Mouse (Mus musculus) liver, embryonic 15.5 days (tissue): ENCODE data around the gene Smco1. TPM values are rescaled to one million over a fixed set of nuclear protein-coding genes. Genes with fewer than 3 reads are reported as not detected.
"Not testable (repeated sequence)": the region's sequence is repeated elsewhere in the genome, so short reads cannot be mapped to it uniquely, and the experiment has no call there.

Experiments used
- ATAC-seq: fragments of 200-750 bp; cut with Nextera tagmentation; 2 replicates; pipeline ENCODE4 v1.8.0; 2017; ENCODE audit warnings: moderate number of reproducible peaks, mild to moderate bottlenecking, moderate library complexity; ENCODE audit not compliant: insufficient read depth
- H3K27ac ChIP-seq: fragments of 300-500 bp; sonication (generic); replicated peaks from 2 replicates; pipeline ENCODE4 v1.5.1; 2015; ENCODE audit warnings: mild to moderate bottlenecking, inconsistent platforms
- H3K27me3 ChIP-seq: fragments of 300-500 bp; sonication (generic); 2 replicates; pipeline ENCODE4 v1.6.1; 2015; ENCODE audit warnings: mild to moderate bottlenecking, inconsistent platforms
- H3K36me3 ChIP-seq: fragments of 300-500 bp; sonication (generic); replicated peaks from 2 replicates; pipeline ENCODE4 v1.6.1; 2015; ENCODE audit warnings: moderate library complexity, mild to moderate bottlenecking, inconsistent platforms
- H3K4me1 ChIP-seq: fragments of 300-500 bp; sonication (generic); replicated peaks from 2 replicates; pipeline ENCODE4 v1.6.1; 2015; ENCODE audit warnings: inconsistent platforms
- H3K4me2 ChIP-seq: fragments of 300-500 bp; sonication (generic); 2 replicates; pipeline ENCODE4 v1.6.1; 2015; ENCODE audit warnings: moderate library complexity, mild to moderate bottlenecking, inconsistent platforms
- H3K4me3 ChIP-seq: fragments of 300-500 bp; sonication (generic); replicated peaks from 2 replicates; pipeline ENCODE4 v1.5.1; 2015; ENCODE audit warnings: mild to moderate bottlenecking, inconsistent platforms
- H3K9ac ChIP-seq: fragments of 300-500 bp; sonication (generic); 2 replicates; pipeline ENCODE4 v1.6.1; 2015; ENCODE audit warnings: moderate library complexity, mild to moderate bottlenecking, inconsistent platforms
- H3K9me3 ChIP-seq: fragments of 300-500 bp; sonication (generic); replicated peaks from 2 replicates; pipeline ENCODE4 v1.6.1; 2016; ENCODE audit warnings: inconsistent platforms
- WGBS: fragments of 180-500 bp; shearing (Covaris S2); methylation state at CpG from one replicate; pipeline ENCODE4 v1.1.7; 2015; ENCODE audit warnings: mixed read lengths; ENCODE audit not compliant: insufficient replicate concordance; 5-methylcytosine and 5-hydroxymethylcytosine counted together
- polyA plus RNA-seq: library from polyadenylated mRNA; unstranded; fragments of >200 nt; fragmentation: Nextera tagmentation; extraction: Ambion mirVana; gene quantifications from 2 replicates; pipeline ENCODE4 v1.2.1, GENCODE M21; 2015

The Smco1 gene
- polyA plus RNA-seq, 1 experiment from 2014 or later = not detected

DNA sequence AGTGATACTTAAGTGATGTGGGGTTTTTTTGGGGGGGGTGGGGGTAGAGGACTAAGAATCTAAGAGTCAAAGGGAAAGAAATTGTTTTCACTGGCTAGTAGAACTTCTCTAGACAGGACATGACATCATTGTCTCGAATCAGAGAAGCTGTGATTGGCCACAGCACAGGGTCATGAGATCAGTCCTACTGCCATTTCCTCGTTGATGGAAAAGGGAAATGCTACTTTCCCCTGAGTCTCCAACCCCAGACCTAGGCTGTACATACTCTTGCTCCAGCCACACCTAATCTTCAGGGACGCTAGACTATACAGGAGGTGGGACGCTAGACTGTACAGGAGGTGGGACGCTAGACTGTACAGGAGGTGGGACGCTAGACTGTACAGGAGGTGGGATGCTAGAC is 3.8 kb downstream of the Smco1 start:
- no peak overlapping the region for H3K9ac ChIP-seq
- H3K4me3 ChIP-seq = no peak overlapping the region
- H3K4me1 ChIP-seq = peaks cover 27% of the 10 kb centered on the region
- peaks cover 1% of the 10 kb centered on the region; the same call in 1 of the 2 replicates for H3K9me3 ChIP-seq
- H3K4me2 ChIP-seq = no peak overlapping the region
- H3K36me3 ChIP-seq = peaks cover 4% of the 10 kb centered on the region
- no peak for ATAC-seq
- no peaks in the 10 kb centered on the region for H3K27me3 ChIP-seq
- no peak overlapping the region for H3K27ac ChIP-seq
- 70% methylated on average over 6 of the region's 6 CpGs for WGBS

DNA sequence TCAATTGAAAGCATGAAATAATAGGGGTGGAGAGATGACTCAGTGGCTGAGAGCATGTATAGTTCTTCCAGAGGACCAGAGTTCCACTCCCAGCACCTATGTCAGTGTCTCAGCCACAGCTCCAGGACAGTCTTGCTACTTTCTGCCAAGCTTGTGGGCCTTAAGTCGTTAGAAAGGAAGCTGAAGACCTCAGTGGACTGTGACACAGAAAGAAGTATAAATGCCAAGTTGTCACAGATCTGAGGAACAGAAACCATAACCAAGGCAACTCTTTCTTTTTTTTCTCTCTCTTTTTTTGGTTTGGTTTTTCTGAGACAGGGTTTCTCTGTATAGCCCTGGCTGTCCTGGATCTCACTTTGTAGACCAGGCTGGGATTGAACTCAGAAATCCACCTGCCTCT is 4.6 kb downstream of the Smco1 start:
- WGBS = 43% methylated on average over 1 of the region's 1 CpGs
- no peak overlapping the region for H3K9ac ChIP-seq
- H3K4me2 ChIP-seq = no peak overlapping the region
- no peak overlapping the region for H3K4me3 ChIP-seq
- peaks cover 4% of the 10 kb centered on the region; the same call in 1 of the 2 replicates for H3K9me3 ChIP-seq
- ATAC-seq = no peak
- H3K27ac ChIP-seq = 0 out of 2 replicates have a peak overlapping the region, but pooled peaks have one; percentile 24
- no peaks in the 10 kb centered on the region for H3K27me3 ChIP-seq
- H3K4me1 ChIP-seq = peaks cover 34% of the 10 kb centered on the region
- peaks cover 11% of the 10 kb centered on the region for H3K36me3 ChIP-seq

DNA sequence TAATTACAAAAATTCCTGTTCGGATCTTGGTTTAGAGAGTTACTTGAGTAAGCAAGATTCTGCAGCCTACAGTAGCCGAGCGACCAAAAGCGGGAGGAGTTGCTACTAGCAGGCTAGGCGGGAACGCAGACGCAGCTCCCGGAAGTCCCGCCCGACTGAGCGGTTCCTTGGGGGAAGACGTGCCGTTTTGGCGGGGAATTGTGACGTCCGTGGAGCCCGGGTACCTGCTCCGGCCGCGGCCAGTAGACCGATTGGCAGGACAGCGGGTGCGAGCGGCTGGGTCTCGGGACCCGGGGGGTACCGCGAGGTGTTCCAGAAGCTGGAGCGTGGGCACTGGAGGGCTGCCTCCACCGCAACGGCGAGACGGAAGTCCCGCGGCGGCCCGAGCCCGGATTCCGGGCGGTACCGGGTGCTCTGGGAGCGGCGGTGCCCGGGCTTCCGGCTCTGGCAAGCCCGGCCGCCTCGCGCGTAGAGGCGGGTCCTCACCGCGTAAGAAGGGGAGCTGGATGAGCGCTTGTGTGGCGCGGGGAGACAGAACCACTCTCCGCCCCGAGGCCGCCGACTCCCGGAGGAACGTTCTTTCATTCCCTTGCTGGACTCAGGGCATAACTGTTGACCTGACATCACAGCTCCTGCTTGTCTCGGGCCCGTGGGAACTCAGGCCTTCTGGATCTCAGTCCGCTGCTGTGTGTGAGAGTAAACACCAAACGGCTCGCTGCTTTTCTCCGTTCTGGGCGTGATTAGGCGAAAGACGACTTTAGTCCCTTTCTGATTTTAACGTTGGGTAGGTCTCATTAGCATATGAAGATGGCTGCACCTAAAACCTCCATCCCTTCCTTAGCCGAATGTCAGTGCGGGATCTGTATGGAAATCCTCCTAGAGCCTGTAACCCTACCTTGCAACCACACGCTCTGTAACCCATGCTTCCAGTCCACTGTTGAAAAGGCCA is 6.3 kb downstream of the Smco1 start, which contains the start of gene Rnf168:
Gene Rnf168, plus strand, starts transcription at position 152 of the 949 bp plus-strand sequence.
- Histone ChIP-seq H3K4me1 (peaks cover 39% of the 10 kb centered on the region), H3K27me3 (no peaks in the 10 kb centered on the region), H3K4me3 (peak within 1 kb of the TSS; percentile 97), H3K36me3 (peaks cover 18% of the 10 kb centered on the region), H3K9me3 (peaks cover 4% of the 10 kb centered on the region; the same call in 1 of the 2 replicates), H3K27ac (peak within 1 kb of the TSS; percentile 96), H3K4me2 (peak within 1 kb of the TSS; percentile 68), H3K9ac (peak within 1 kb of the TSS; percentile 94)
- peak; percentile 95 for ATAC-seq
- WGBS = under 1% methylated on average over 75 of the region's 75 CpGs

DNA sequence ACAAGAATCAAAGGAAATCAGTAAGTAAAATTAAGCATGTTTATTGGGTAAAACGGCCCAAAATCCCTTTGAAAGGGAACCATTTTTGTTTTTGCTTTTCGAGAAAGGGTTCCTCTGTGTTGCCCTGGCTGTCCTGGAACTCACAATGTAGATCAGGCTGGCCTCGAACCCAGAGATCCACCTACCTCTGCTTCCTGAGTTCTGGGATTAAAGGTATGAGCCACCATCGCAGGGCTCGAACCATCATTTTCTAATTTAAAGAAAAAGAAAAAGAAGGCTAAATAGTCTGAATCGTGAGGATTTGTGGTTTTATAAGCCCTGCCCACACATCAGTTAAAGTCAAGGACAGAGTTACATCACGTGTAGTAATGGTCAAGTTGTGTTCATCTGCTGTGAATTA is 7.1 kb downstream of the Smco1 start:
- Histone ChIP-seq H3K4me3 (peak overlapping the region; percentile 97), H3K4me1 (peaks cover 45% of the 10 kb centered on the region), H3K9me3 (peaks cover 4% of the 10 kb centered on the region; the same call in 1 of the 2 replicates), H3K4me2 (peak overlapping the region; percentile 68), H3K27ac (peak overlapping the region; percentile 96), H3K27me3 (no peaks in the 10 kb centered on the region), H3K36me3 (peaks cover 26% of the 10 kb centered on the region), H3K9ac (peak overlapping the region; percentile 94)
- 19% methylated on average over 7 of the region's 7 CpGs for WGBS
- no peak for ATAC-seq

DNA sequence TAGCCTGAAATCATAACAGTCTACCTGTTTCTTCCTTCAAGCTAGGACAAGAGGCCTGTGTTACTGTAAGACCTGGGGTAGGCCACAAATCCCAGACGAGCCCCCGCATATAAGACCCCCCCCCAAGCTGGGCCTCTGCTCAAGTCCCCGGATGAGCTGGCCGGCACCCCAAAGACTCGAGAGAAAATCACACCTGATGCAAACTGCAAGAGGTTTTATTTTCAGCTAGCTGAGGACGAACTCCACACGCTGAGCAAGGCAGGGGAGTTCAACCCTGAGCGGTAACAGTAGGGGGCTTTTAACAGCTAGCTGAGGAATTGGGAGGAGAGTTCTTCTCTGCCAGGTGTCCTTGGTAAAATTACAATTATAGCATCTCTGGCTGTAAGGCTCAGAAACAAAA is 8.9 kb downstream of the Smco1 start:
- no peak overlapping the region; the same call in 1 of the 2 replicates for H3K9ac ChIP-seq
- peak overlapping the region; percentile 68 for H3K4me2 ChIP-seq
- H3K4me1 ChIP-seq = peaks cover 49% of the 10 kb centered on the region
- peak overlapping the region; percentile 14 for H3K4me3 ChIP-seq
- H3K27me3 ChIP-seq = no peaks in the 10 kb centered on the region
- ATAC-seq = no peak
- WGBS = 95% methylated on average over 8 of the region's 8 CpGs
- no peak overlapping the region for H3K27ac ChIP-seq
- H3K9me3 ChIP-seq = peaks cover 4% of the 10 kb centered on the region; the same call in 1 of the 2 replicates
- peaks cover 44% of the 10 kb centered on the region for H3K36me3 ChIP-seq

DNA sequence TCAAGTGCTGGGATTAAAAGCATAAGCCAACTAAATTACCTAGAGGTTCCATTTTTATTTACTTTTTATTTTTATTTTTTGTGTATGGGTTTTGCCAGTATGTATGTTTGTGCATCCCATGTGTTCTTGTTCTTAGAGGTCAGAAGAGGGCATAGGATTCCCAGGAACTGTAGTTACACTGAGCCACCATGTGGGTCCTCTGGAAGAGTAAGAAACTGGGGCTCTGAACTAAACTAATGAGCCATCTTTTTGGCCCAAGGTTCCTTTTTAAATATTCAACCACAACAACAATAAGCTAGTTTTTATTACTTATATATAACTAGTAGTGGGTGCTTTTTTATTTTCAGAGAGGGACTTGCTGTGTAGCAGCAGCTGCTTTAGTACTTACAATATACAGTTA is 11.3 kb downstream of the Smco1 start:
- Histone ChIP-seq H3K4me2 (no peak overlapping the region), H3K9ac (no peak overlapping the region), H3K4me1 (peaks cover 38% of the 10 kb centered on the region), H3K36me3 (peaks cover 67% of the 10 kb centered on the region), H3K4me3 (no peak overlapping the region), H3K27me3 (no peaks in the 10 kb centered on the region), H3K27ac (no peak overlapping the region), H3K9me3 (peaks cover 4% of the 10 kb centered on the region; the same call in 1 of the 2 replicates)
- no peak for ATAC-seq

DNA sequence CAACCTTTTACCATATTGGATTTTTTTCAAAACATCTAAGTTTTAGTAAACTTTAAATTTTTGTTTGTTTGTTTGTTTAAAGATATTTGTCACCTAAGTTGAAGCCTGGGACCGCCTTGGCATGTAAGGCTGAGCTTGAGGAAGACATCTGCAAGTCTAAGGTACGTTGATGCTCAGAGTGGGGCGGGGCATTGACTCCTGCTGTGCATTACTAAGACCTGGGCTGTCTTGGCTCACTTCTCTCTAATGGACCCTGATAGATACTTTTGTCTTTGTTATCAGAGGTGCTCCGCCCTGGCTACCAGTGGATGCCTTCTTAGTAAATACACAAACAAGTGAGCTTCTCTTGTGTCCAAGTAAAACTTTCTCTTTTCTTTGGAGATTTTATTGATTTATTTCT is 20.6 kb downstream of the Smco1 start:
- Histone ChIP-seq H3K36me3 (peaks cover 62% of the 10 kb centered on the region), H3K9me3 (no peaks in the 10 kb centered on the region), H3K4me1 (no peaks in the 10 kb centered on the region), H3K9ac (no peak overlapping the region), H3K4me3 (no peak overlapping the region), H3K4me2 (no peak overlapping the region), H3K27me3 (no peaks in the 10 kb centered on the region), H3K27ac (no peak overlapping the region)
- ATAC-seq = no peak
- WGBS = 83% methylated on average over 4 of the region's 4 CpGs

DNA sequence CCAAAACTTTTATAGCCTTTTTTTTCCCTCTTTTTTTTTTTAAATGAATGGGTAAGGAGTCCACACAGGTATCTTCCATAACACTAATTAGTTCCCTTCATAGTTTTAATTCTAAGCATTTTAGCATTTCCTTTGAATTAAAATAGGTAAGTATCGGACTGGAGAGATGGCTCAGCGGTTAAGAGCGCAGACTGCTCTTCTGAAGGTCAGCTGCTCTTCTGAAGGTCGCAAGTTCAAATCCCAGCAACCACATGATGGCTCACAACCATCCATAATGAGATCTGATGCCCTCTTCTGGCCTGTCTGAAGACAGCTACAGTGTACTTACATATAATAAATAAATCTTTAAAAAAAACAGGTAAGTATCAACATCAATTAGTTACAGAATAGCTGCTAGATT is 28.3 kb downstream of the Smco1 start:
- H3K4me3 ChIP-seq, H3K27ac ChIP-seq, ATAC-seq, H3K4me1 ChIP-seq, H3K4me2 ChIP-seq, H3K27me3 ChIP-seq, H3K9ac ChIP-seq, H3K9me3 ChIP-seq: not testable (repeated sequence)
- peaks cover 65% of the 10 kb centered on the region for H3K36me3 ChIP-seq
- 88% methylated on average over 4 of the region's 4 CpGs for WGBS

DNA sequence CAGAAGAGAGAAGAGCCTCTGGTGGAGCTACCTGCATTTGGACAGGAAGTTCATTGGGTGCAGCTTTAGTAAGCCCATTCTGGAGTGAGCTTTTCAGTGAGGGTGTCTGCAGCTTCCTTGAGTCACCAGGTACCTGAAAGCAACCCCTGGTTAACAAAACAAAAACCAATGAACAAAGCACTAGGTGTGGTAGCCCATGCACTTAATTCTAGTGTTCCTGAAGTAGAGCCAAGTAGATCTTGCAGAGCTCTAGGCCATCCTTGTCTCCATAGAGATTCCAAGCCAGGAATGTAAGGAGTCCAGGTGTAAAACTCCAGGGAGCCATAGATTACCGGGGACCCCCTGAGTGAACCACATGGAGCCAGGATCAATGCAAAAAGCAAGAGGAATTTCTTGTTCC is 31.8 kb downstream of the Smco1 start:
- H3K4me3 ChIP-seq = no peak overlapping the region
- WGBS = 80% methylated on average over 1 of the region's 1 CpGs
- no peak overlapping the region for H3K4me2 ChIP-seq
- no peaks in the 10 kb centered on the region for H3K27me3 ChIP-seq
- 0 out of 2 replicates have a peak, but pooled peaks cover 5% of the 10 kb centered on the region for H3K4me1 ChIP-seq
- ATAC-seq = no peak
- no peak overlapping the region for H3K27ac ChIP-seq
- H3K9ac ChIP-seq = no peak overlapping the region
- peaks cover 39% of the 10 kb centered on the region for H3K36me3 ChIP-seq
- no peaks in the 10 kb centered on the region for H3K9me3 ChIP-seq

DNA sequence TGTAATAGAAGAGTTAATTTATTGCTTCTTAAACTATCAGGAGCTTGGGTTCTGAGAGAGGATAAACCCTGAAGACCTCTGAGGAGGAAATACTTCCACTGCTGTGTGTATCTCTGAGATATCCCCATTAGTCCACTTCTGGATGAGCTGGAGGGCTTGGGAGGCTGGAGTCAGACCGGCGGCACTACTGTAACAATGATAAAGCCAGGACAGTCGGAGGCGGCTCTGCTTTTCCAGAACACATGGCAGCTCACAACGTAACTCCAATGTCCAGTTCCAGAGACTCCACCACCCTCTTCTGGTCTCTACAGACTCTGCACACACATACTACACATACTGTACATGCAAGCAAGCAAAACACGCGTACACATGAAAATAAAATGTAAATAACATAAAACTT is 32.6 kb downstream of the Smco1 start:
- Histone ChIP-seq H3K9ac (no peak overlapping the region), H3K27ac (no peak overlapping the region), H3K36me3 (peaks cover 31% of the 10 kb centered on the region), H3K27me3 (no peaks in the 10 kb centered on the region), H3K4me3 (no peak overlapping the region), H3K9me3 (no peaks in the 10 kb centered on the region), H3K4me1 (0 out of 2 replicates have a peak, but pooled peaks cover 5% of the 10 kb centered on the region), H3K4me2 (no peak overlapping the region)
- no peak for ATAC-seq
- WGBS = 85% methylated on average over 7 of the region's 7 CpGs

DNA sequence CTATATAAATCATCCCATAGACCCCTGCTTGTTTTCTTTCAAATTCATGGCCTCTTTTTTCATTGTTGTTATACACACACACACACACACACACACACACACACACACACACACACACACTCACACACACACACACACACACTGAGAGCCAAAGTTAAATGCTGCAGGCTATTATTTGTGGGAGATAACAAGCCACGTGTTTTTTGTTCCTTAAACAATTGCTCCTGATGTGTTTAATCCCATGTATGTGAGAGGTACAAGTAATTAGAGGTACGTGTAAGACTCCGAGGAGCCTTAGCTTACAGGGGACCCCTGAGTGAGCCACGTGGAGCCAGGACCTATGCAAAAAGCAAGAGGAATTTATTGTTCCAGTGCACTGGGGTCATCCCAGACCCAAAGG is 40.7 kb downstream of the Smco1 start:
- Histone ChIP-seq H3K4me1 (no peaks in the 10 kb centered on the region), H3K36me3 (no peaks in the 10 kb centered on the region), H3K4me2 (no peak overlapping the region), H3K27me3 (no peaks in the 10 kb centered on the region), H3K9me3 (no peaks in the 10 kb centered on the region), H3K9ac (no peak overlapping the region), H3K4me3 (no peak overlapping the region), H3K27ac (no peak overlapping the region)
- ATAC-seq = no peak
- WGBS = 67% methylated on average over 4 of the region's 4 CpGs
